Mouse (Mus musculus): ENCODE results near the gene Gzmk.

Gzmk gene

DNA sequence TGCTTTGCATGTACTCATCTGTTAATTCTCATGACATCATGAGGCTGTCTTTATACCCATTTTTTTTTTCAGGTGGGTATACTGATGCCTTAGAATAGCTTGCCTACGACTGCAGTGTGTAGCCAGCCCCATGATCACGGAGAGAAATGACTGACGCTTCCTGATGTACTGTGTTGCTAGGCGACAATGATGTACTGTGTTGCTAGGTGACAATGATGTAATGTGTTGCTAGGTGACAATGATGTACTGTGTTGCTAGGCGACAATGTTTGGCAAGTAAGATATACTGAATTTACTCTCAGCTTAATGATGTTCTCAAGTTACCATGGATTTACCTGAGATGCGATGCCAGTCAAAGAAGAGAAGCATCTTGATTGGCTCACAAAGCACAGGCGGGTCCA lies at the start of gene Gzmk:
Gene Gzmk, minus strand, starts transcription at position 98 of the 400 bp plus-strand sequence.
- peak; percentile 62 for DNase-seq (ENCODE audit: low read depth, low spot score)

DNA sequence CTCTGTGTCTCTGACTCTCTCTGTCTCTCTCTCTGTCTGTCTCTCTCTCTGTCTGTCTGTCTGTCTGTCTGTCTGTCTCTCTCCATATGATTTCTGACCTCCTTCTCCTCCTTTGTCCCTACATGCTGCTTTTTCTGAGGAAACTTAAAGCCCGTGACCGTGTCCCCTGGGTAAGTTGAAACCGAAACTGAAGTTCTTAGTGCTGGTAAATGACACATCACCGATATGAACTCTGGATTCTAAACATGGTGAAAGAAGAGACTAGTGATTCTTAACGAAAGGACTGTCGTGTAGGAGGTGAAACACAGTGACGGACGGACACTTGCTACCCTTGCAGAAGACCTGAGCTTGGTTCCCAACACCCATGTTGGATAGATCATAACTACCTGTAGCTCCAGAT lies 45.5 kb upstream of the Gzmk start:
- no peak for DNase-seq (ENCODE audit: low read depth, low spot score)

DNA sequence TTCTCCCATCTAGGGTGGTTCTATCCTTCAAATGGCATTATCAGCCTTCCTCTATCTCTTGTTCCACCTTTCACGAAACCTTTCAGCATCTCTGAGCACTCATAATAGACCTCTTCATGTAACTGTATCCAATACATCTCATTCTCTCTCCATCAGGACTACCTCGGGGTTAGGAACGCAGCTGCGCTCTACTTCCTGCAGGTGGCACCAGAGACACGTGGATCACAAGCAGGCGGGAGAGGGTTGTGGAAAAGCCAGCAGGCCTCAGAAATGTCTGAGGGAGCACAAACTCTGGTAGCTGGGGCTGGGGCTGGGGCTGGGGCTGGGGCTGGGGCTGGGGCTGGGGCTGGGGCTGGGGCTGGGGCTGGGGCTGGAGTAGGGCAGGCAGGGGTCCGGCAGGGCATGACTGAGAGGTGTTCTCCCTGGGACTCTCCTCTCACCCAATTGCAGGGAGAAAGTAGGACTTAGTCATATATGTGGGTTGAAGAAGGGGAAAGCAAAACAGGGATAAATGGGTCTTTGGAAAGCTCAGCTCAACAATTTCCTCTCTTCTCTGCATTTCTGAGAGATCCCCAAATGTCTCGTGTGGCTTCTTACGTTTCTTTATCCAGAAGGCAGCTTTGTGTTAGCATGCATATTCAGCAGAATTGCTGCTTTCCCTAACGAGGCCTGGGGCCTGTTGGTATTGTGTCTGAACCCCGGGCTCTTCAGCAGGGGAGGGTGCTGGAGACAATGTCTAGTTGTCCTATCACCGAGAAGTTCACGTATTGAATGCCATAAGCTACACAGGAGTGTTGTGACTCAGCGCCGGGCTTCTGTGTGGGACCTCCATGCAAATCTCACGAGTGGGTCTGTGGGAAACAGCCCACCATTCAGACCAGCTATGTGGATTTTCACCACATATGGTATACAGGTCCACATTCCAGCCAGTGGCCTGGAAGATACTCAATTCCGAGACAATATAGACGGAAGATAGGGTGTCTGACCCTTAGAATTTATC lies 44.4 kb upstream of the Gzmk start:
- DNase-seq (ENCODE audit: low read depth, low spot score) = peak; percentile 78

DNA sequence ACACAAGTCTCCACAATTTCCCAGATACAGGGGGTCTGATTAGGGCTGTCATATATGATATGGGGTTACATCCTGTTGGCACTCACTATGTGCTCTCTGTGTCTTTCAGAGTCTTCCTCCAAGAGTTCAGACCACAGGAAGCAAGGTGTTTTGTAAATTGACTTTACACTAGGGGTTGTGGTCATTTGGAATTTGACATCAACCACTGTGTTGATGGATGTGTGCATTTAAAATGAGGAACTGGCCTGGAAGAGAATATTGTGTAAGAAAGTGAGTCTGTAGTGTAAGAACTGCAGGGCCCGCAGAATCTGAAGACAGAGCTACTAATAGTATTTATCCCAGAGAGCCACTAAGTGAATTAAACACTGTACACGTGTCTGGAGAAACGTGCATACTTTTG lies 41.5 kb upstream of the Gzmk start:
- DNase-seq (ENCODE audit: low read depth, low spot score) = no peak

DNA sequence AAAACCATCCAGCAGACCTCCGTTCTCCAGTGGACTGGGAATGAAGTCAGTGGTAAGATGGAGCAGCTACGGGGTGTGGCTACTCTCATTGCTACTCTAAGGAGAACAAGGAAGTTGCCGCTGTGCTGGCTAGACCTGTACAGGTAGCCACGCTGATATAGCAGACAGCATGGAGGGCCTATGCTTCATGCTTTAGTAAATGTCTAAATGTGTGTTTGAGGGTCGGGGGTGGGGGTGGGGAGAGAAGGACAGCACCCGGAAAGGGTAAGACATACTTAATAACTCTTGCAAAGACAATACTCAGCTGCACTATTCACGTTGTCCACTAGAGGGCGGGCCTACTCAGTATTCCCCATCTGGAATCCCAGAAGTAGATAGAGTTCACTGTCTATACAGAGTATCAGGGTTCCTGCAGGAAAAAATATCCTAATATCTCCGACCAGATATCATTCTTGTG lies 40.8 kb upstream of the Gzmk start:
- peak; percentile 81 for DNase-seq (ENCODE audit: low read depth, low spot score)

DNA sequence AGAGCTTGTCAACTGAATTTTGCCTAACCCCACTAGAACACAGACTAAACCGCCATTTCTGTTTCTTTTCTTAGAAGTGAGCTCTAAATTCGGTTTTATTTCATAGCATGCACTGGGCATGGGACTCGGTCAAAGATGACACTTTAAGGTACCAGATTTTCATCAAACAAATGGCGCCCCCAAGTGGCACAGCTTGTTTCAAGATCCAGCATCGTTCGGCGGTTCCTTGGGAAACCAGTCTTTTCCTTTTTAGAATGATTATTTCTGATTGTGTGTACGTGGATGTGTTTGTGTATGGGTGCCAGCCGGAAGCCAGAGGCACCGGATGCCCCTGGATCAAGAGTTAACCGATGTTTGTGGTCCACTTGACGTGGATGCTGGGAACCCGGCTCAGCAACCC lies 39.5 kb upstream of the Gzmk start:
- DNase-seq (ENCODE audit: low read depth, low spot score) = peak; percentile 50

DNA sequence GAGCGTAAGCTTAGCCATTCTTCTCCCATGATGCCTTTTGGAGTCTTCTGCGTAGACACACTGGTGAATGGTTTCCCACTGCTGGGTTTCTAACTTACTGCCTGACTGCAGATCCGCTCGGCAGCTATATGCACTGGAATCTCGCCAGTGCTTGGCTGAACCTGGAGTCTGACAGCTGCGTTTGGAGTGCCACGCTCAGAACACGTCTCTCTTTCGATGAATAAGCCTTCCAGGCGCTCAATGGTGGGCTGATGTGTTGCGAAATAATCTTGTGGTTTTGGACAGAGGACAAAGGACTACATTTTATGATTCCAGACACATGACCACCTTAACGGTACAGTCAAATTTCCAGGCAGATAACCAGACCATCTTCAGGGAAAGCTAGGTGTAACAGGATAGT lies 37.1 kb upstream of the Gzmk start:
- no peak for DNase-seq (ENCODE audit: low read depth, low spot score)

DNA sequence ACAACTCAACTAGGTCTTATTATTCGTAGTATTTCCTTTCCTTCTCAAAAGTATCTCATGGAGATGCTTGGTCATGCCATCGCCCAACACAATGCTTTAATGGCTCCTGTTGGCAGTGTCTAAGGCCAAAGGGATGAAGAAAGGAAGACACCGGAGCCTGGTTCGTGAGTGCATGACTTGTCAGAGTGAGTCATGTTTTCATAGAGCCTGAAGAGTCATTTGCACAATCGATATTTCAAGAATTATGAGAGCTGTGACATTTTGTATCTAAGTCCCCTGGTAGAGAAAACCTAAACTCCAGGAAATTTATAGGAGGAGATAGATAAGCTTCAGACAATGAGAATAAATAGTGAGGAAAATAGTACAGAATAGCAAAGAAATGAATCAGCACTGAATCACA lies 33.5 kb upstream of the Gzmk start:
- DNase-seq (ENCODE audit: low read depth, low spot score) = no peak

DNA sequence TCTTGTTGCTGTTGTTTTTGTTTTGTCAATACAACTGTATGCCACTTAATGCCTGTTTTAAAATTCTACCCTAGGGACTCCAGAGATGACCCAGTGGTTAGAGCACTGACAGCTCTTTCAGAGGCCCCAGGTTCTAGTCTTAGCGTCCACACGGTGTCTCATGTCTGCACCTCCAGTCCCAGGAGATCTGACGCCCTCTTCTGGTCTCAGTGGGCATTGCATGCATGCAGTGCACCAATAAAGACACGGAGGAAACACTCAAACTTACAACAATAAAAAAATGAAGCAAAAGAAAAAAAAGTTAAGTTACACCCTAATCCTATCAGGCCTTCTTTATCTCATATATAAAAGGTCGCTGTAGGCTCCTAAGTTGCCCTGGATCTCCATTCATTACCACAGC lies 31.5 kb upstream of the Gzmk start:
- peak; percentile 40 for DNase-seq (ENCODE audit: low read depth, low spot score)

DNA sequence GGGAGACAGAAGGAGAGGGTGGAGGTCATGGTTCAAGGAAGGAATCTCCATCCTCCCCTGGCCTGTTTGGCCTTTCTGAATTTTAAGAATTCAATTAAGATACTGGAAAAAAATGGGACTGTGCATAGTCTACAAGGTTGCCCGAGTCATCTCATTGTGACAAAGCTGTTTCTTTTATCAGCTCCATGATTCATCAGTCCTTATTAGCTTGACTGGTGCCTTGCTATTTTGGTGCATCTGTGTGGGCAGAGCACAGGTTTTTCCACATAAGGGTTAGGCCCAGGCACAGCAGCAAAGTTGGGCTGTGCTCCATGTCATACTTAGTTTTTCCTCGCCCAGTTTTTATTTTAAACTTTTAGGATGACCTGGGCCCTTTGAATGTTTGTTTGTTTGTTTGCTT lies 31.1 kb upstream of the Gzmk start:
- DNase-seq (ENCODE audit: low read depth, low spot score) = no peak

DNA sequence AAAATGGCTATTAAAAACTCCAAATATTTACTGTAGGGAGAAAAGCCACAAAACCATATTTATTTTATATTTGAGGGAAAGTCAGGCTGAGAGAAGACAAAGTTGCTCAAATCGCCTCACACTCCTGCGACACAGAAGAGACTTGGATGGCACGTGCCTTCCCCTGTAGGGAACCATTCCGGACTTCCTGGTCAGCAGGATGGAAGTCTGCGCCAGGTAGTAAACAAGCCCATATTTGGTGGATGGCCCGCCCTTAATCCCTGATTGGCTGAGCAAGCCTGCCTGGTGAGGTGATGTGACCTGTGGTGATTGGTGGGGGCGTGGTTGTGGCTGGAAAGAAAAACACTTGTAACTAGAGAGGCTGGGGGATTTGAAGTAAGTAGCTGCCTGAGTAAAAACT lies 26.9 kb upstream of the Gzmk start:
- peak; percentile 62 for DNase-seq (ENCODE audit: low read depth, low spot score)

DNA sequence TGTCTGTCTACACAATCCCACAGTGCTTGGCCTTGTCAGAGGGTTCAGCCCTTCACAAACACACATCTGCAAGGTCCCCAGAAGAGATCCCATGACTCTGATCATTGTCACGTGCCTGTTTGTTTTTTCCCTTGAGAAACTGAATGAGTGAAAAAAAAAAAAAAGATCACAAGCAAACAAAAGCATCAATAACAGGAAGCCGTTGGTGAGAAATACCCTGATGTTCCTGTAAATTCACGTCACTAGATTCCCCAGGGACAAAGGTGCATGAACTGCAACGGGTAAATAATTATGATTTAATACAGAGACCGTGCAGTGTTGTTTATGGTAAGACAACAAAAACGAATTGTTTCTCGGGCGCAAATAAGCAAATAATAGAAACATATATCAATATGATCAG lies 19.3 kb upstream of the Gzmk start:
- DNase-seq (ENCODE audit: low read depth, low spot score) = no peak

DNA sequence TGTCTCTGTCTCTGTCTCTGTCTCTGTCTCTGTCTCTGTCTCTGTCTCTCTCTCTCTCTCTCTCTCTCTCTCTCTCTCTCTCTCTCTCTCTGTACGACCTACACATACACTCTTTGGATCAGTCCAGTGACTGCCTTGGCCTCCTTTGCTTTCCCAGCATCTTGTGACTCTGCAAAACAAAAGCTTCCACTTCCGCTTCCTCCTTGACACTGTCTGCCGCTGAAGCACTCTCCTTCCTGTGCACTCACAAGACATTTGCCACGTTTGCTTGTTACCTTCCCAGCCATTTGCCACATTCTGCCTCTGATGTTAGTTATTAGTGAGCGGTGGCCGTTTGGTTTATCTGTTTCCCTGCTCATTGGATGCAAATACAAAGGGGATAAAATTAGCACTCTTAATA lies 16.4 kb upstream of the Gzmk start:
- peak; percentile 67 for DNase-seq (ENCODE audit: low read depth, low spot score)

DNA sequence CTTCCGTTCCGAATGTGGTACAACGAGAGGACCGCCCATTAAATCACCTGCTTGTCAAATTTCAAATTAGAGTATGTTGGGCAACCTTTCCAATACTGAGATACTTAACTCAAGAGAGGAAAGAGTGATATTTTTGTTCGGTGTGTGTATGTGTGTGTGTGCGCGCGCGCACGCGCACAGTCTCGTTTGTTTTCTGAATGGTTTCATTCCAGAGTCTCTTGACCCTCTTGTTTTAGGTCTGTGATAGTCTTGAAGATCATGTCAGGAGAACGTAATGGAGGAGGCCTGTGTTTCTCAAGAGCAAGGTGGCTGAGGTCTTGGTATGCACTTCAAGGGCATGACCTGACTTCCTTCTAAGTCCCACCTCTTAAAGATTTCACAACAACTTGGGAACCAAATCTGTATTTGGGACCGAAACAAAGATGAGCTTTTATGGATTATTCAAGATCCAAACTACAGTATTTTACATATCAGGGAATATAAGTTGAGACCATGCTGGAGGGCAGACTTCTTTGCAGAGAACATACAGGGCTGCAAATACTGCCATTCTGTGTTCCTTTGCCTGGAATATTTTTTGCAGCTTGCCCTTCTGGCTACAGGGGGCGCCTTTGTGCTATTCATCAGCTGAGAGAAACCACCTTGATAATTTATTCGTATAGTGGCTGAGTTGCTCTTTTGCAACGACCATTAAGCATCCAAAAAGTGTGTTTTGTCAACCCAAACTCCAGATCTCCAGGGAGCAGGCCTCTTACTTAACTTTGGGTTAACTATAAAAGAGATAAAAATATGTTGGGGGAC lies 2.2 kb upstream of the Gzmk start:
- no peak for DNase-seq (ENCODE audit: low read depth, low spot score)

DNA sequence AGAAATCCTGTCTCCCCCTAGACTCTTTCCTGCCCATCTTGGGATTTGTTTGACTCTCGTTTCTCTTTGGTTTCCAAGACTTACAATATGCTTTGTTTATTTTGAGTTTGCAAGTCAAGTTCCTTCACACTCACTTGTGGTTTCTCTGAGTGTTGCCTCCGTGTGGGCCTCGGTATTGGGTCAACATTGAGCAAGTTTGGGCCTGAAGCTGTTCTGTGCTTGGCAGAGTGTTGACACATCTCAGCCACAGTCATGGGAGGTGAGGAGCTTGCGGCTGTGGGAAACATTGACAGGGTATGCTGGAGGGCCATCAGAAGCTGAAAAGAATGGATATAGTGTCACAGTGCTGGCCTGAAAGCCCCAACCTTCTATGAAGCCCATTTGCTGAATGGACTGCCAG lies 1.4 kb upstream of the Gzmk start:
- no peak for DNase-seq (ENCODE audit: low read depth, low spot score)

DNA sequence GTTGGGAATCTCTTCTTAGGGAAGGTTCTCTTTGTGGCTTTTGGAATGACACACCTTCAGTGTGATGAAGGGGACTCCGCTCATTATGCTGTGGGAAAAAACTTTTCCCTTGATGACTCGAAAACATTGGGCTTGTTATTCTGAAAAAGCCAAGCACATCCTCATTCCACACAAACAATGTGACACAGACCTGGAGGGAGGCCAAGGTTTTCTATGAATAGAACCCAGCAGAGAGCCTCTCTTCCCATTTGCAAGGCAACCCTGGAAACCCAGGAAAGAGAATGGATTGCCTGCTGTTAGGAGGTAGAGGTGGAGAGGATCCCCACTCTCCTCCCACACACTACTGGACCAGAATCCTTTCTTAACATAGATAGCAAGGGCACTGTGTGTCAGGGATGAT lies 1.6 kb downstream of the Gzmk start:
- DNase-seq (ENCODE audit: low read depth, low spot score) = peak; percentile 99

DNA sequence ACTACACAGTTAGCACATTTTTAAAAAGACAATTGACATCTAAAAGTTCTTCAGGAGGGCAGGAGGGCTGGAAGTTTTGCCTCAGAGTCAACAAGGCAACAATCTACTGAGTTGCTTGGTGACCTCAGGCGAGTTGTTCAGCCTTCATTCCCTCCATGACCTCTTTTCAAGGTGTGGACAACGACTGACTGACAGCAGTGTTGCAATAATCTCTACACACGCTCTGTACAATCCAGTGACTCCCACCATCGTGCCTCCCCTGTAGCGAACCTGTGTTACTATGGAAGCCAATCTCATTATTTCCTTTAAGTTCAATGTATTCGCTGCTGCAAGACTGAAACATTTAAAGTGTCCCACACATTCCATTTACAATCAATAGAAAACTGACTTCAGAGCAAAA lies 3.9 kb downstream of the Gzmk start:
- DNase-seq (ENCODE audit: low read depth, low spot score) = no peak

DNA sequence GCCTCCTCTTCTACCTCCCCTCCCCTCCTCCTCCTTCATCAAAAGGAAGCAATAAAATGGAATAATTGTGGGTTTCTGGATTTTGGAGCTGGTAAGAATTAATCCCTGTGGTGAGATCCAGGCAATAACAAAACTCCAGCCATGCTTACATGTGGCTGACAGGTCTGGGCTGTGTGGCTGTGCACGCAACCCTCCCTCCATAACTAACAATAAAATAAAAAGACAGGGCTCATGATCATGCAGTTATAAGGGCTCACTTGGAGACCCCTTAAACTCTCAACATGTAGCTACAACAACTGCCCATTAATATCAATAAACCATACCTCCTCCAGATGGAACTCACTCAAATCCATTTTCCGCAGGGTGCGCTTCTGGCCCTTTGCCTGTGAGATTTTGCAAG lies 11.8 kb downstream of the Gzmk start:
- no peak for DNase-seq (ENCODE audit: low read depth, low spot score)

DNA sequence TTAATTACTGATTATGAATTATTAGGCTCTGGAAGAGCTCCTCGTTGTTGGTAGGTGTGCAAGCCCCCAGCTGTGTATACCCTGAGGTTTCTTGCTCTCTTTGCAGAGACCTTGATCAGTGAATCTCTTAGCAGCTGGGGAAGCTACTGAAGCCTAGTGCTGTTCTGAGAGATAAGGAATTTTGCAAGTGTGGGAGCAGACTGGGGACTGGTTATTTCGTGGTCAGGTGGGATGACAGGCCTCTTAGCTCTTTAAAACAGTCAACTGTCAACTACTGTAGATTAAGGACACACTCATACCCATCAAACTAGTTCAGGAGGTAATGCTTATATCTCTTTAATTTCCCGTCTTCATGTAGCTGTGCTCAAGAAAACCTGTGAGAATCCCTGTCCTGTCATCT lies 13.3 kb downstream of the Gzmk start:
- no peak for DNase-seq (ENCODE audit: low read depth, low spot score)

DNA sequence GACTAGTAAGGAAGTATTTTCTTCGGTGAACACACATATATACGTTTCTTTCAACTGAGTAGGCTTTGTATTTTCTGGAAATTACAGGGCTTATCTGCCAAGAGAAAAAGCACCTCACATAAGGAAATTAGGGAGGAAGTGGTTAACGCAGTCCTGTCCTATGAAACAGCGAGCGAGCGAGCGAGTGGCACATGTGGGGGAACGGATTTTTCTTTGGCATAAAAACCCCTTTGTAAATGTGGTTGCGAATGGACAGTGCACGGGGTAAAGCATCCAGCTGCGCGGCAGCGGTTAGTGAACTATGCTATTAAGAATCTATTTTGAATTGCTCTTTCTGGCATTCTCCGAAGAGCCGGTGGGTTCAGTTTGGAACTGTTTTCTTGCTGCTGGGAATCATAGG lies 14.4 kb downstream of the Gzmk start:
- no peak for DNase-seq (ENCODE audit: low read depth, low spot score)

DNA sequence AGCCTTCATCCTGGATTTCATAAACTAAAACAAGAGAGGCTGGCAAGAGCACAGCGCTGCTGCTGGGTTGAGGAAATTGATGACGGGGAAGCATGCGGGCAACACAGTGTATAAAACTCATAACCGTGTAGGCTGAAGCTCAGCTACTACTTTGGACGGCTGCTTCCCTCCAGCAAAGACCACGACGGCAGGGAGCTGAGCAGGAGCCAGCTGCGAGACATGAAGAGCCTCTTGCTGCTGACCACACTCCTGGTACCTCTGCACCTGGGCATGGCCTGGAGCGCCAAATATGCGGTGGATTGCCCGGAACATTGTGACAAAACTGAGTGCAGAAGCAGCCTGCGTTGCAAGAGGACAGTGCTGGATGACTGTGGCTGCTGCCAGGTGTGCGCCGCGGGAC lies 16.1 kb downstream of the Gzmk start, which contains the start of gene Esm1:
Gene Esm1, plus strand, starts transcription at position 36 of the 400 bp plus-strand sequence.
- no peak for DNase-seq (ENCODE audit: low read depth, low spot score)

DNA sequence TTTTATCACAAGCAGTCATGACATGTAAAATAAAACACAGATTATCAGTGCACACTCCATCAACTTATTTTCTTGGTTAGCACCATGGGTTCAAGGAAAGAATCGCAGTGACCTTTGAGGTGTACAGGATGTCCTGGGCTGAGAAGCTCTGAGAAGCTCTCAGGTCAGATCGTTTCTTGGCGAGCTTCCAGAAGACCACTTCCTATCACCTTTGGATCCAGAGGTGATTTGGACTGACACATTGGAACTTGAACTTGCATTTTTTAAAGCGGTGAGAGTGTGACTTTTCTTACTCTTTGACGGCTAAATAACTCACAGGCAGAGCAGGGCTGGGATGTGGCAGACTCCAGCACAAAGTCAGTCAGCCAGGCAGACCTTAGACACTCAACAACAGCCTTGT lies 20.4 kb downstream of the Gzmk start:
- no peak for DNase-seq (ENCODE audit: low read depth, low spot score)

DNA sequence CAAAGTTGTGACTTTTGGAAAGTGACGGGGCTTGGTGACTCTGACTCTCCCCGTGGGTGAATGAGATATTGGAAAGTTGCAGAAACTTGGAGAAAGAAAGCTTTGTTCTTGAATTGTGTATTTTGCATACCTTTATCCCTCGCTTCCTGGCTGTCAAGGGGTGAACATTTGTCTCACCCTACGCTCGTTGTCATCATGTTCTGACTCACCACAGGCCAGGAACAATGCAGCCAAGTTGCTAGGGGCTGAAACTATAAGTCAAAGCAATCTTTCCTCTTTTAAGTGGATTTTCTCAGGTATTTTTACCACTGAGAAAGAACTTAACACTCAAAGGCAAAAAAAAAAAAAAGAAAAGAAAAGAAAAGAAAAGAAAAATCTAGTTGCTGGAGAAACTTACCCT lies 22.6 kb downstream of the Gzmk start:
- no peak for DNase-seq (ENCODE audit: low read depth, low spot score)

All from R1 (cell line).